Mouse (Mus musculus) embryonic facial prominence, embryonic 13.5 days (tissue): ENCODE measurements around the gene Tpcn2. TPM values are rescaled to one million over a fixed set of nuclear protein-coding genes. Genes with fewer than 3 reads are reported as not detected.

Experiments used
- ATAC-seq: fragments of 200-750 bp; cut with Nextera tagmentation; 2 replicates; pipeline ENCODE4 v1.8.0; 2017; ENCODE audit warnings: low read depth; ENCODE audit not compliant: insufficient number of reproducible peaks, insufficient read depth, low FRiP score, low TSS enrichment
- H3K27ac ChIP-seq: fragments of 300-500 bp; sonication (generic); 2 replicates; pipeline ENCODE4 v1.5.1; 2015; ENCODE audit warnings: moderate library complexity, mild to moderate bottlenecking, inconsistent platforms
- H3K27me3 ChIP-seq: fragments of 300-500 bp; sonication (generic); 2 replicates; pipeline ENCODE4 v1.6.1; 2015; ENCODE audit warnings: mild to moderate bottlenecking, inconsistent platforms
- H3K36me3 ChIP-seq: fragments of 300-500 bp; sonication (generic); 2 replicates; pipeline ENCODE4 v1.6.1; 2015; ENCODE audit warnings: mild to moderate bottlenecking, inconsistent platforms
- H3K4me1 ChIP-seq: fragments of 300-500 bp; sonication (generic); 2 replicates; pipeline ENCODE4 v1.6.1; 2015; ENCODE audit warnings: inconsistent platforms
- H3K4me2 ChIP-seq: fragments of 300-500 bp; sonication (generic); 2 replicates; pipeline ENCODE4 v1.6.1; 2015; ENCODE audit warnings: moderate library complexity, mild to moderate bottlenecking, inconsistent platforms
- H3K4me3 ChIP-seq: fragments of 300-500 bp; sonication (generic); 2 replicates; pipeline ENCODE4 v1.5.1; 2015; ENCODE audit warnings: mild to moderate bottlenecking, inconsistent platforms
- H3K9ac ChIP-seq: fragments of 300-500 bp; sonication (generic); 2 replicates; pipeline ENCODE4 v1.6.1; 2015; ENCODE audit warnings: mild to moderate bottlenecking, inconsistent platforms
- H3K9me3 ChIP-seq: fragments of 300-500 bp; sonication (generic); 2 replicates; pipeline ENCODE4 v1.6.1; 2016; ENCODE audit warnings: inconsistent platforms
- WGBS: fragments of 180-500 bp; shearing (Covaris S2); methylation state at CpG from one replicate; pipeline ENCODE4 v1.1.7; 2015; ENCODE audit warnings: mixed read lengths; 5-methylcytosine and 5-hydroxymethylcytosine counted together
- polyA plus RNA-seq: library from polyadenylated mRNA; unstranded; fragments of >200 nt; fragmentation: Nextera tagmentation; extraction: Ambion mirVana; gene quantifications from 2 replicates; pipeline ENCODE4 v1.2.1, GENCODE M21; 2015

Tpcn2 gene
- polyA plus RNA-seq, 1 experiment from 2014 or later, result 14.7 TPM

DNA sequence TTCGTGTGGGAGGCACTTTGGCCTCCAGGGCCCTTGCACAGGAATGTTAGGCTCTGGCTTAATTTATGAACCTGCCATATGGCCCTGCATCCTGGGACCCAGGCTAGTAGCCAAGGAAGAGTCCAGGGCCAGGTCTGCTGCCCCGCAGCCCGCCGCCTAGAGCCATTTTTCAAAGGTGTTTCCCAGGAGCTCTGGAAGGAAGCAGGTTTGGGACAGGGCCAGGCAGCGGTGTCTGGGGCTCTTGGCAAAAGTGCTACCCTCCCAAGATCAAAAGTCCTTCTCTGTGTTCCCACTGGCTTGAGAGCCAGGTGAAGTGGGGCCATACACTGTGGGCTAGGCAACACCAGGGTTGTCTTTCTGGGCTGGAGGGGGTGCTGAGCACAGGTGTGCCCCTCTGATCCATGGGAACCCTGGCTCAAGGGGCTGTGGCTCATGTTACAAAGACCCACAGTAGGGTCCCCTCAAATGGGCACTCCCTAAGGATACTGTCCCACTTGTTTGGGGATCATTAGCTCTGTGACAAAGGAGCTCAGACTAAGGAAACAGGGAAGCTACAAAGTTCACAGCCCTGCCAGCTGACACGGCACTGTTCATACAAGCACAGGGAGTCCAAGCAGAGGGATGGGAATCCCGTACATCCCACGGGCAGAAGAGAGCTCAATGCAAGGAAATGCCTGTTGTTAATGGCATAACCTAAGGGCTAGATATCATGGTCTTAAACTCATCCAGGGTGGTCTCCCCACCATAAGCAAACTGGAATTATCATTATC is 43.9 kb downstream of the Tpcn2 start:
- Histone ChIP-seq H3K36me3 (no peaks in the 10 kb centered on the region), H3K4me2 (no peak overlapping the region), H3K9me3 (no peaks in the 10 kb centered on the region), H3K27ac (no peak overlapping the region), H3K4me1 (peaks cover 8% of the 10 kb centered on the region; the same call in 1 of the 2 replicates), H3K4me3 (no peak overlapping the region), H3K27me3 (no peaks in the 10 kb centered on the region), H3K9ac (no peak overlapping the region)
- 81% methylated on average over 8 of the region's 8 CpGs for whole genome bisulfite sequencing
- ATAC-seq, result no peak

DNA sequence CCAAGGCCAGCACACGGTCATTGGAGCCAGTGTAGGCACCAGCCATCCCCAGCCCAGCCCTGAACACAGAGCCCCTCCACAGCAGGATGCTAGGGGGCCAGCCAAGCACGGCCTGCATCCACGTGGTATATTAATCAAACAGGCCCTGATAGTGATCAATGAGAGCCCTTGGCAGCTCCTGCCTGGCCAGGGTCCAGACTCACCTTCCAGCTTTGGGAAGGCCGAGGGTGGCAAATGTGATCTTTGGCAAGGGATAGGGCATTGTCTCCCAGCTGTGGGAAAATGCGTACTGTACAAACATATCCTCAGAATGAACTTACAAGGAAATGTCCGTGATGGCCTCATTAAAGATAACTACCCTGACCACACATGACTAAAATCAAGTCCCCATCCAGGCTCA is 44.7 kb downstream of the Tpcn2 start:
- H3K27me3 ChIP-seq, result no peaks in the 10 kb centered on the region
- no peaks in the 10 kb centered on the region for H3K36me3 ChIP-seq
- no peak overlapping the region for H3K4me3 ChIP-seq
- peaks cover 8% of the 10 kb centered on the region; the same call in 1 of the 2 replicates for H3K4me1 ChIP-seq
- H3K9ac ChIP-seq, result no peak overlapping the region
- no peaks in the 10 kb centered on the region for H3K9me3 ChIP-seq
- no peak for ATAC-seq
- H3K27ac ChIP-seq, result no peak overlapping the region
- 59% methylated on average over 6 of the region's 6 CpGs for WGBS
- no peak overlapping the region for H3K4me2 ChIP-seq

DNA sequence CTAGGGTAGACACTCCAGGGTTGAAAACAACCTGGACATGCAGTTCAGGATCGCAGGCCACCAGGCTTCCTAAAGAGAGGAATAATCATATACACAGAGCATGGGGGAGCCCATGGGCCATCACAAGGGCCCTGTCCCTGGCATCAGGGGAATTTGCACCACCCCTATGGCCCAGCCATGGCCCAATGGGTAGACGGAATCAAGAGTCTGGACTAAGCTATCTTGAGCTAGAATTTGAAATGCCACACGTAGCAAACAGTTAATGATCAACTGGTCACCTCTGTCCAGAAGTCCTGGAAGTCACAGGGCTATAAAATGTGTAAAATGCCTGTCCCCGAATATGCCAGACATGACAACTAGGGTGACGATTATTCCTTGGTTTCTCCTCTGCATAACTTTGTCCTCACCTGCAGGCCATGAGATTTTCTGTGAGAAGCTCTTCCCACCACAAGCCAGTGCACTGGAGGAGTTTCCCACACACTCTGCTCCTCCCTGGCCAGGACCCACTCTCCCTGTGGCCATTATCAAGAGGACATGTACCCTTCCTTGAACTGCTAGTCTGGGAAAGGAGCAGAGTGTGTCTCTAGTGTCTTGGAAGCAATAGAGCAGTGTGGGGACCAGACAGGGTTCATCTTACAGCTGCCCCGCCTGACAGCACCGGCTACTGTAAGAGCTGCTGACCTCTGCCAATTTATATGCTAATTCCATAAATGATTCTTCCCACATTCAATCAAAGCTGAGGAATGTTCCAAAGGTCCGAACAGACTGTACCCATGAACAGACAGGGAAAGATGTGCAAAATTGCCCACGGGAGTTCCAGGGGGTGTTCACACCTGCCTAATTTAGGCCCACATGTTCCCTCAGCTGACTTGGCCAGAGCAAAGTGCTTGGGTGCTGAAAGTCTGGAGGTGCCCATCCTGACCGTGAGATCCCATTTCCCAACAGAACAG is 48.7 kb downstream of the Tpcn2 start:
- Histone ChIP-seq H3K36me3 (no peaks in the 10 kb centered on the region), H3K4me1 (peaks cover 8% of the 10 kb centered on the region; the same call in 1 of the 2 replicates), H3K4me2 (no peak overlapping the region), H3K9ac (no peak overlapping the region), H3K9me3 (no peaks in the 10 kb centered on the region), H3K27ac (no peak overlapping the region), H3K4me3 (no peak overlapping the region), H3K27me3 (no peaks in the 10 kb centered on the region)
- WGBS, result 80% methylated on average over 10 of the region's 10 CpGs
- no peak for ATAC-seq

DNA sequence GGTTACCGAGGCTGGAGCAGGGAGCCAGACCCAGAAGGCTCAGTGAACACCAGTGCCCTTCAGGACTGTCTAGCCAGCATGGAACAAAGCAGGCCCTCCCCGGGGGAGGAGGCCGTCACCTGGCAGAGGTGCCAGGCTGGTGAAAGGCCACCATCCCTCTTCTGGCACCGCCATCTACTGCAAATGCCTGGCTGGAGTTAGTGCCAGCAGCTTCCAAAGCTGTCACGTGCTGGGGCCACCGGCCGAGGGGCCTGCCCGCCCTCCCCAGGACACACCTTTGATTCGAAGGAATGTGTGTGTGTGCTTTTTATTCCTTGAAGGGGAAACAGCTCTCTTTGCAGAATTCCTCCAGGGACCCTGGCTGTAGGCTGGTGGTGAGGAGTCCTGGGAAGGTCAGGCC is 52.2 kb downstream of the Tpcn2 start:
- no peak overlapping the region for H3K27ac ChIP-seq
- H3K9ac ChIP-seq, result no peak overlapping the region
- 76% methylated on average over 9 of the region's 9 CpGs for WGBS
- no peaks in the 10 kb centered on the region for H3K4me1 ChIP-seq
- H3K9me3 ChIP-seq, result no peaks in the 10 kb centered on the region
- no peak overlapping the region for H3K4me3 ChIP-seq
- no peaks in the 10 kb centered on the region for H3K36me3 ChIP-seq
- H3K27me3 ChIP-seq, result no peaks in the 10 kb centered on the region
- no peak overlapping the region for H3K4me2 ChIP-seq
- ATAC-seq, result no peak

DNA sequence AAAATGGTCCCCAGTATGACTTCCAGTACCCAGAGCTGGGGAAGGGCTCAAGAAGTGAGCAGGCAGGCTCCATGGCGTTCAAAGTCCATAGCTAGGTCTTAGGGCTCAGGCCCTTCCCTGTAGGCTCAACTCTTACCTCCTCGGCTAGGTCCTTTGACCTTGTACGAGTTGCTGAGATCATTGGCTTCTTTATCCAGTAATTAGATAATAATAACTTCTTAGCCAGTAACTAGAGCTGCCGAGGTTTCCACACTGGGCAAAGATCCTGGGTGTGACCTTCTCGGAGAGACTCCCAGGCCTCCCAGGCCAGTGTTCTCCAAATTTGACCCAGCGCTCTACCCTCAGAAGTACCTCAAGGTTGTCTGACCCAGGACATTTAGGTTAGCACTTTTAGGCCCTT is 57.2 kb downstream of the Tpcn2 start:
- ATAC-seq, result no peak
- Histone ChIP-seq H3K9ac (no peak overlapping the region), H3K27ac (no peak overlapping the region), H3K4me3 (no peak overlapping the region), H3K4me1 (peaks cover 15% of the 10 kb centered on the region), H3K27me3 (no peaks in the 10 kb centered on the region), H3K36me3 (no peaks in the 10 kb centered on the region), H3K4me2 (no peak overlapping the region), H3K9me3 (no peaks in the 10 kb centered on the region)
- WGBS, result 86% methylated on average over 6 of the region's 6 CpGs

DNA sequence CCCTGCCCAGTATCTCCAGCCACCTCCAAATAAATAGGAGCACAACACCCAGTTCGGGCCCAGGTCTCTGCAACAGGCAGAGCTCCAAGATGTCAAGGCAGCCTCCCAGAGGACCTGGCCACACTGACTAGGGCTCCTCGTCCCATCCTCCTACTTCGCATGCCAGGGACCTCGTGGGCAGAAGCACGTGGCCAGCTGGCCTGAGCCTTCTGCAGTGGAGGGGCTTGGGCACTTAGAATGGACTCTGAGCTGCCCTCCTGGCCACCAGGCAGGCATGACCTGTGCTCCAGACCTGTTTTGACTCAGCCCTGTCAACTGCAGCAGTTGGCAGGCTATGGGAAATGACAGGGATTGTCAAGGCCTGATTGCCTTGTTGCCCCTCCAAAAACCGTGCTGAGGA is 58.2 kb downstream of the Tpcn2 start:
- Histone ChIP-seq H3K4me3 (no peak overlapping the region), H3K4me2 (no peak overlapping the region), H3K27ac (no peak overlapping the region), H3K36me3 (no peaks in the 10 kb centered on the region), H3K9me3 (no peaks in the 10 kb centered on the region), H3K9ac (no peak overlapping the region), H3K27me3 (no peaks in the 10 kb centered on the region), H3K4me1 (peaks cover 20% of the 10 kb centered on the region)
- 86% methylated on average over 6 of the region's 6 CpGs for WGBS
- no peak for ATAC-seq

DNA sequence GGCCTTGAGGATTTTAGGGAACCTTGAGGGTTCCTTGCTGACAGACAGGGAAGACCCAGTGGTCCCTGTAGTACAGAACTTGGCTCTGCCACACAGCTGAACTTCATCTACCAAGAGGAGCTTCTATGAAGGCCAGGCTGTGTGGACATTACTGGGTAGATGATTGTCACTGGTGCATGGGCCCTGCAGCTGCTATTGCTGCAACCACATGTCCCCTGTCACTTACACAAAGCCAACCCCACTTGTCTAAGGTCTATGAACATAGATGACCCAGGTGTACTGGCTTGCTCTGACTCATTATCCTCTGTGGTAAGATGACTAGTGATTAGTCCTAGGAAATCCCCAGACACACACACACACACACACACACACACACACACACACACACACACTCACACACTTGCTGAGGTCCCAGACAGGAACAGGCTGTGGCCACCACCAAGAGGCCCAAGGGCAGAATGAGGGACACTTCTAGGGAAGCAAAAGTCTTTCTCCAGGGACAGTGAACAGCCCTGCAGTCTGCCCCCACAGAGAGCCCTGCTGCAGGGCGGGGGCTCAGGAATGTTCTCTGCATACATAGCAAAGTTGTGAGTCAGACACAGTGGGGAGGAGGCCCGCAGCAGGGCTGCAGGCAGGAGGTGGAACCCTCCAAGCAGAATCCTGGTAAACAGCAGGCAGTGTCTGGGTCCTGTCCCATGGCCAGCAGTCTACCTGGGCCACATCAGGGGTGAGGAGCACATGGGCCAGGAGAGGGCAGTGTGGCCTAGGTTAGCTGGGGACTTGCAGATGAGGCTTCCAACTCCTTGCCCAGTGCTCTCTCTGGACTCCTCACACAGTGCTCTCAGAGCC is 61.7 kb downstream of the Tpcn2 start:
- peak; percentile 52; the same call in 1 of the 2 replicates for ATAC-seq
- WGBS, result 6% methylated on average over 2 of the region's 2 CpGs
- peak overlapping the region; percentile 73 for H3K27ac ChIP-seq

DNA sequence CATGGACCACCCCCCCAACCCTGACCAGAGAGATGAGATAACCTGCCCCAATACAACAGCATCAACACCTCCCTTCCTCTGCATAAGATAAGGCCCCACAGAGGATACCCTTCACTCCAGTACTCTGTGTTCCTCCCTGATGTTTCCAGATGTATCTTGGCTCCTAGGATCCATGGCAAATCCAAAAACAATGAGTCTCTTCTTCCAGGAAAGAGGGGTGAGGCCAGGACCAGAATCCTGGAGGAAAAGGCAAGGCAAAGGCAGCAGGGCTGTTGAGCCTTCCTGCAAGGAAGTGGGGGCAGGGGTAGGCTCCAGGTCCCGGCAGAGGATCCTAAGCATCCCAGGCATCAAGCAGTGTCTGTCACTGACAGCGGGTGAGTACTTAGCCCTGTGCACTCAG is 62.5 kb downstream of the Tpcn2 start:
- no peak overlapping the region for H3K4me2 ChIP-seq
- ATAC-seq, result no peak

More for the DNA sequence above, 61.7 kb downstream of the Tpcn2 start:
- Histone ChIP-seq H3K9me3 (no peaks in the 10 kb centered on the region), H3K4me3 (no peak overlapping the region), H3K27me3 (no peaks in the 10 kb centered on the region), H3K4me1 (peaks cover 20% of the 10 kb centered on the region), H3K4me2 (no peak overlapping the region), H3K9ac (0 out of 2 replicates have a peak overlapping the region, but pooled peaks have one; percentile 33), H3K36me3 (no peaks in the 10 kb centered on the region)

DNA sequence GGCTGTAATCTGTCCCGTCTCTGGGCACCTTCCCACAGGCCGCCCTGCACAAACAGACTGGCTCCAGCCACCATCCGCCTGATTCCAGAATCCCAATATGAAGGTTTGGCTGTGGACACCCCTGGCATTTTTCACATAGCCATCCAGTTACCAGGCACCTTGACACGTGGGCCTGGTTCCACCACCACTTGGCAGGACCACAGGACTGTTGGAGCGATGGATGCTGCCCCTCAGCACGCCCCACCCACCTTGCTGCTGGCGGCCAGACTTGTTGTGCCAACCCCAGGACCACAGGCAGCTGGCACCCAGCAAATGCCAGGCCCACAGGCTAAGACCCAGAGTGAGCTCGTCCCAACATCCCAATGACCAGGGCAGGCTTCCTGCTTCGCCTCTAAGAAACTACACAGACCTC is 64.4 kb downstream of the Tpcn2 start:
- Histone ChIP-seq H3K27ac (no peak overlapping the region), H3K4me2 (no peak overlapping the region), H3K36me3 (no peaks in the 10 kb centered on the region), H3K9me3 (no peaks in the 10 kb centered on the region), H3K4me1 (peaks cover 27% of the 10 kb centered on the region), H3K27me3 (no peaks in the 10 kb centered on the region), H3K9ac (no peak overlapping the region), H3K4me3 (no peak overlapping the region)
- no peak for ATAC-seq
- 80% methylated on average over 9 of the region's 9 CpGs for WGBS

More for the DNA sequence above, 62.5 kb downstream of the Tpcn2 start:
- Histone ChIP-seq H3K9ac (no peak overlapping the region), H3K27me3 (no peaks in the 10 kb centered on the region), H3K36me3 (no peaks in the 10 kb centered on the region), H3K9me3 (no peaks in the 10 kb centered on the region), H3K4me3 (no peak overlapping the region), H3K27ac (peak overlapping the region; percentile 73), H3K4me1 (peaks cover 23% of the 10 kb centered on the region)
- 37% methylated on average over 2 of the region's 2 CpGs for WGBS

DNA sequence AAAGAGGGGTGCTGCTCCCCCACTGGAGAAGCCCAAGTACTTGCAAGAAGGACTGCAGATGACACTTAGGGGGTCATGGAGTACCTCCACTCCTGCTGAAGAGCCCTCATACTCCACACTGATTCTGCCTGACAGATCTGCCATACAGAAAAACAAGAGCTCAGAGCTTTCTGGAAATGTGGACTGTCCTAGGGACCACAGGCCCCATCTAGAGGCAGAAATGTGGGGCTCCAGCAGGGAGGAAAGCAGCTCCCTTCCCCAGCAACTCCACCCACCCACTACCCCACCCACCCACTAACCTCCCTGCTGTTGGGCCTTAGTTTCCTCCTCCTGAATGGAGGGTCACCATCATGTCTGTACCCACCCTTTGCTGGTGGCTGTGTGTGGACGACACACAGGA is 67.2 kb downstream of the Tpcn2 start:
- 59% methylated on average over 1 of the region's 1 CpGs for WGBS
- Histone ChIP-seq H3K4me2 (no peak overlapping the region), H3K4me1 (peaks cover 26% of the 10 kb centered on the region), H3K36me3 (no peaks in the 10 kb centered on the region), H3K4me3 (no peak overlapping the region), H3K9ac (no peak overlapping the region), H3K9me3 (no peaks in the 10 kb centered on the region), H3K27me3 (no peaks in the 10 kb centered on the region), H3K27ac (no peak overlapping the region)
- ATAC-seq, result no peak

DNA sequence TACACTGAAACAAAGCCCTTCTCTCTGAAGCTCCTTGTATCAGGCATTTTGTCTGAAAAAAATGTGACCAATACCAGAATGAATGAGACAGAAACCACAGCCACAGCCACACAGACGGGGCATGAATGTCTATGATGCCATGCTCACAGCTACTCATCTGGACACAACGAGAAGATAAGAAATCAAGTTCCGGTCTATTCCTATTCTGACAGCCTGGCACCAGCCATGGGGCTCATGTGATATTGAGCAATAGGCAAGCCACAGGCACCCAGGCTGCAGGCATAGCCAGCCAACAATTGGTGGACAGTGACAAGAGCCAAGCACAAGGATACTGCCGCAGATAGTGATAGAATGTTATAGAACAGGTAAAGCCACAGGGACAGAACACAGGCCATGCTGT is 68.3 kb downstream of the Tpcn2 start:
- Histone ChIP-seq H3K9me3 (no peaks in the 10 kb centered on the region), H3K27me3 (no peaks in the 10 kb centered on the region), H3K36me3 (no peaks in the 10 kb centered on the region), H3K27ac (no peak overlapping the region), H3K4me2 (no peak overlapping the region), H3K9ac (no peak overlapping the region), H3K4me1 (peaks cover 31% of the 10 kb centered on the region), H3K4me3 (no peak overlapping the region)
- 92% methylated on average over 4 of the region's 4 CpGs for WGBS
- ATAC-seq, result no peak
